Mouse (Mus musculus) layer of hippocampus, postnatal 10 days (tissue): ENCODE measurements around the gene Hipk3. TPM values are rescaled to one million over a fixed set of nuclear protein-coding genes. Genes with fewer than 3 reads are reported as not detected.

ENCODE experiments used
- DNase-seq, 2 experiments: peaks; one replicate each; pipeline ENCODE4 v3.0.0; 2021; ENCODE audit warnings: low spot score in 2 of 2
- total RNA-seq, 2 experiments: library from RNA; stranded (reverse); gene quantifications; 2 replicates each; pipeline ENCODE4 v1.2.3; 2021

The Hipk3 gene
- total RNA-seq, 2 experiments from 2014 or later = 47.3 to 48.0 TPM

GRCm38 (mm10) chr2:104419411-104419810, 74.8 kb downstream of the Hipk3 start:
- DNase-seq = no peak

GRCm38 (mm10) chr2:104413011-104413410, 81.2 kb downstream of the Hipk3 start:
- DNase-seq = no peak

DNA sequence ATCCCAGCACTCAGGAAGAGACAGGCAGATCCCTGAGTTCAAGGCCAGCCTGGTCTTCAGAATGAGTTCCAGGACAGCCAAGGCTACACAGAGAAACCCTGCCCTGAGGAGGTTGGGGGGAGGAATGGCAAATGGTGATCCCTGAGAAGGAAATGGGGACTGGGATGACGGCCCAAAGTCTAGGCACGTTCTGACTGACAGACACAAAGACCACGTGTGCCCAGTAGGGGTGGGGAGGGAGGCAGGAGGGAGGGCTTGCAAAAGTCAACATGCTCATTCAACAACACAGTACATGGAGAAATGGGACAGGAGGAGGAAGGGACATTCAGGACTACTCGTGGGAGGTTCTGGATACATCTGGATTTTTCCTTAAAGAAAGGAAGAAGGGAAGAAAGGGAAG, 81.8 kb downstream of the Hipk3 start:
- no peak for DNase-seq

DNA sequence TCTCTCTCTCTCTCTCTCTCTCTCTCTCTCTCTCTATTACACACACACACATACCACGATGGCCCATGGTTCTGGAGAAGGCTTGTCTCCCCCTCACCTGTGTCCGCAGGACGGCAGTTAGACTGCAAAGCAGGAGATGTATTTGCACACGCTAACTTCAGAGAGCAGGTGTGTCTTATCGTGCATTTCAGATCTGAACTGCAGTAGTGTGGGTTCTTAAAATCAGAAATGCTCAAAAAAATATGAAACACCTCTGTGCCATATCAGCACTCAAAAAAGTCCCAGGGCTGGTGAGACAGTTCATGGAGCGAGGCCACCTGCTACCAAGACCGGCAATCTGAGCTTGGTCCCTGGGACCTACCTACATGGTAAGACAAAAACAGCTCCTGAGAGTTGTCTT, 82.4 kb downstream of the Hipk3 start:
- DNase-seq = no peak

DNA sequence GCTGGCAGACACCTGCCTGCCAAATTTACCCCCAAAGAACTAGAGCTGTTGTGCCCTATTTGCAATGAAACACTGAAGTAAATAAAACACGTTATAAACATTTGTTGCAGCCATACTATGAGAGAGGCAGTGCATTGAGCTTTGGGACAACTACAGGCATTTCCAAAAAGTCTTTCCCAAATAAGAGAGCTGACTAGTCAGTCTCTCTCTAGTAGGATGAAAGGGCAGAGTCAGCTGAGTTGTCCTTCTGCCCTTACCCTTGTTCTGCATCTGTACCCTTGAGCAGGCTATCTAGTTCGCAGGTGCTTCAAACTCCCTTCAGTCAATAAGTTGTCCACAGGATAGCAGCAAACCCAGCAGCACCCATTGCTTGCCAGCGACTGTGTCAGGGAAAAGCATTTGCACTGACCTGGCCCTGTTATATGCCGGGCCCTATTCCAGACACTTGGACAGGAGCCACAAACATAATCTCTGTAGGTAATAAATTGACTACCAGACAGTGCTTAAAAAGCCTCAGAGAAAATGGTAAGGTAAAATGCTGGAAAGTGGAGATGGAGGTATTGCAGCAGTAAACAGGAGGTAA, 83.2 kb downstream of the Hipk3 start, which contains the start of gene D430041D05Rik:
D430041D05Rik (minus strand) TSS at position 51 of the 583 bp plus-strand sequence.
- no peak for DNase-seq

GRCm38 (mm10) chr2:104409851-104410821, 84.1 kb downstream of the Hipk3 start:
- peak; percentile 60 to 78 for DNase-seq

DNA sequence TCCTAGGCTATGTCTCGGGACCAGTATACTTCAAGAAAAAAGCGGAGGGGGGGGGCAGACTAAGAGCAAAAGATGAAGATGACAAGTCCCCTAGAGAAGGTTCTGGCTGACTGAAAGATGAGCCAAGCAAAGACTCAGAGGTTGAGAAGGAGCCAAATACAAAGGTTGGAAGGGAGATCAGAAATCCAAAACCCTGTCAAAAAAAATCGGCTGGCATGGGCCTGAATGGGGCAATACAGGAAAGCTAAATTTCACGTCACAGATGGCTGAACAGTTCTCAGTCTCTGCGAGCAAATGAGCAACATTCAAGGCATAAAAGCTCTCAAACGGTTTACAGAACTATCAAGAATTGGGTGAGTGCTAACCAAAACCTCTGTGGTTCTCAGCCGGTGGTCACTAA, 85.9 kb downstream of the Hipk3 start:
- no peak for DNase-seq

DNA sequence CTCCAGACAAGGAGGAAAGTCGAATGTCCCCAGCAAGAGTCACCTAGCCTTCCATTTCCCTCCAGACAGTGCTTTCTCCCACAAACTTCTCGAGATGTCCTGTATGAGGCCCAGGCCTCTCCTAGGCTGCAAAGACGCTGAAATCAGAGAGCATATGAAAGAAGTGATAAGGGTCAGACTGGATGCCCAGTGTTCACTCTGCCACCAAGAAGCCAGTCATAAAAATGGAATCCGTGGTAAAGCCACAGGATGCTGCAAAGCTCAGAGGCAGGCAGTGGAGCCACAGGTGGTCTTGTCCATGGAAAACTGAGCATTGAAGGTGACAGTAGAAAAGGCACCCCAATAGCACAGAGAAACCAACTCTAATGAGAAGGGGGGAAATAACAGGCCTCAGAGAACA, 86.3 kb downstream of the Hipk3 start:
- no peak for DNase-seq

DNA sequence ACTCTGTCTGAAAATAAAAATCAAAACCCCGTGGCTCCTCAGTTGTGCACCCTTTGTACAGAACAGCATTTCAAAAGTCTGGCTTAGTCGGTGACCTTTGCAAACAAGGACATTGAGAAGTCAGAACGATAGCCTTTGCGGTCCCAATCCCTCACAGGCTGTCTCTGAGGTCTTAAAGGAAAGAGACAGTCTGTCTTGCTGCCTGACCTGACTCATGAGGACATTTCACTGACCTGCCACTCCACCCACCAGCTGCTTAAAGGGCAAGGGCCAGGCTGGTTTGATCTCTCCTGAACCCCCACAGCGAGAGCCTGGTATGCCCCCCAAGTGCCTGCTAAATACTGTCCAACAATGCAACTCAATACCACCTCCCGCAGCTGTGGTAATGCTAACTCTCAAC, 90.2 kb downstream of the Hipk3 start:
- no peak for DNase-seq

GRCm38 (mm10) chr2:104398651-104399290, 95.5 kb downstream of the Hipk3 start:
- DNase-seq = no peak

DNA sequence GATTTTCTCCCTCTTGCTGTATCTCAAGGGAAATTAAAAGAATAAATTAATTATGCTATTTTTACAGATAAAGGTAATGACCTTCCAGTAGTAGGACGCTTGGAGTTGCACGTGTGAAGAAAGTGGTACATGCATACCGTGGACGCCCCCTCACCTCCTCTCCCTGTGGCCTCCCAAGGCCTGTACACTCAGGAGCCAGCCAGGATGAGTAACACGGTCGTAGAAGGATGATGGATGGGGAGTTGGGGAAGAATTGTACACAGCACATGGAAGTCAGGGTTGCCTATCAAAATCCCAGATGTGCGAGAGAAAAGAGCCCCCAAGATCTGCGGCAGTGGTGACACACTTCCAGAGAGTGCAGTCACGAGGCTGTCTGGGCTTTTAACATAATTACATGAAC, 98.3 kb downstream of the Hipk3 start:
- DNase-seq = no peak

- DNase-seq = no peak
These were observed 99.5 kb downstream of the Hipk3 start for GRCm38 (mm10) chr2:104394769-104395168.

DNA sequence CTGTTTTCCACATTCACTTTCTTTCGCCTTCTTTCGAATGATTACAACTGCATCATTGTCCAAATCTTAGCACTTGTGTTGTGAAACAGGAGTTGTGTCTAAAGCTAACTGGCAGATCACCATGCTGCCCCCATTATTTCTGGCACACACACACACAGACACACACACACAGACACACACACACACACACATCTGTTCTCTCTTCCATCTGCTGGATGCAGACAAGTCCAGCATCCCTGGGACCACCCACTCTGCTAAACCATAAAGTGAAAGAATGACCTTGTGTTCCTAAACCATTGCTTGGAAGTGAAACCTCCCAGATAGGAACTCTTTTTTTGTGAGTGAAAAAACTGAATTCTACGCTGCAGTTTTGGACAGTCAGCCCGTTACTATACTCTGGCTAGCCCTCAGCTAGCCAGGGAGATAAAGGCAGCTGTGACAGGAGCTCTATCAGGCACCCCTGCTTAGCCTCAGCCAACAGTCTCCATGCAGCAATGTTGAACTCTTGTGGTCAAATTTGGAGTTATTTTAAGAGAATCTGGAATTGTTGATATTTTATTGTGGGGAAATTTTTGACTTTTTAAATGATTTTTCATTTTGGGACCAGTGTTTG, 101.4 kb downstream of the Hipk3 start:
- no peak for DNase-seq

DNA sequence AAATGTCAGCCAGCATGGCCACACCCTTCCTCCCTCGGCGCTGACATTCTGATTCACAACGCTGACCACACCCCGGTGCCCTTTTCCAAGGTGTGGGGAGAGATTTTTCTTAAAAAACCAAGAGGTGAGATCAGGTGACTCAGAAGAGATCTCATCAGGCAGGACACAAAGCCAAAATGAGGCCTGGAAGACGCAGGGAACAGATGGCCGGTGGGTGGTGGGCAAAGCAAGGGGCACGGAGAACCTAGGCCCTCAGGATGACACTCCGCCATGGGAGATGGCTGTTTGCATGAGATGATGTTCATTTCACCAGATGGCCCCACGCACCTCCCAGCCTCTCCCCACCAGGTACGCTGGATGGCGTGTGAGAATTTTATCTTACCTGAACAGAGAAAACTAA, 105.0 kb downstream of the Hipk3 start:
- DNase-seq = no peak

DNA sequence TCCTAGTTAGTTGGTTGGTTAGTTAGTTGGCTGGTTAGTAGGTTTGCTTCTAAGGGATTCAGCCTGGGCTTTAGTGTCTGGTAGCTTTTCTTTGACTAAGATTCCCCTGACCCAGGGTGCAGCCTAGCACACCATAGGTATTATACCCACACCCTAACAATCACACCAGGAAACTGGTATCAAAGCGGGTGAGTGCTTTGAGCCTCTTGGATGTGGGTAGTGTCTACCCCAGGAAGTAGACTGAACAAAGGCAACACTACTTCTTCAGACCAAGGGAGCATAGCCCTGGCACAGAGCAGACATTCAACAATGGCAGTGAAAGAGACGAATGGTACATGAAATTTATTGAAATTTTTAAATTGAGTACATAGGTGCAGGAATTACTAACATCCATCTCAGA, 108.3 kb downstream of the Hipk3 start:
- DNase-seq = no peak

GRCm38 (mm10) chr2:104383589-104383988, 110.7 kb downstream of the Hipk3 start:
- no peak for DNase-seq

- DNase-seq = no peak
These were observed 111.4 kb downstream of the Hipk3 start for GRCm38 (mm10) chr2:104382813-104383212.

GRCm38 (mm10) chr2:104379304-104379703, 114.9 kb downstream of the Hipk3 start:
- DNase-seq = no peak

DNA sequence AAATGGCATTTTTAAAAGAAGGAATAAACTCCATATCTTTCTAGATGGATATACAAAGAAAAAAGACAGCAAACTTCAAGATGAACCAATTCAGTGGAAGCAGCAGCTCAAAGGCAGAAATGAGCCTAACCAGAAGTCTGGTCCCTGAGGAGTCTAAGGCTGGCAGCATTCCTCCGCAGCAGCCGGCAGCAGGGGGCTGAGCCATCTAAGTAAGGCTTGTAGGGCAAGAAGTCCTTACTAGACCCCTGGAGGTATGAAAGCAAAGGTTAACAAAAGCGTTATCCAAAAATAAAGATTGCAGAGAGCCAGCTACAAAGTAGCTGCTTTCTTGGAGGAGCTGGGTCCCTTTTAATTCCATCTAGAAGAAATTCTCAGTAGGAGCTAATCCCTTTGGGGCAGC, 115.5 kb downstream of the Hipk3 start:
- no peak for DNase-seq

- no peak for DNase-seq
These were observed 116.3 kb downstream of the Hipk3 start for GRCm38 (mm10) chr2:104377990-104378389.
